ENCODE assay signal across 27 mouse cellular contexts in the genomic region with DNA sequence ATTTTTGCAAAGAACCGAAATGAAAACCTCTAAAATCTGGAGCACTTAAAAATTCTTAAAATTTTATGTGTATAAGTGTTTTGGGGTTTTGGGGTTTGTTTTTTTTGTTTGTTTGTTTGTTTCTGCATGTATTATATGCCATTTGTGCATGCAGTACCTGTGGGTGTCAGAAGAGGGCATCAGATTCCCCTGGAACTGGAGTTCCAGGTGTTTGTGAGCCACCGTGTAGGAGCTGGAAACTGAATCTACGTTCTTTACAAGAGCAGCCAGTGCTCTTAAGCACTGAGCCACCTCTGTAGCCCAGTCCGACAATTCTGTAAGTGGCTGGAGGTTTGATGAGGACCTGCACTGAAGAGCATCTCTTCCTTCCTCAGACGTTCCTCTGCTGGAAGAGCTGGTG. TPM values are rescaled to one million over a fixed set of nuclear protein-coding genes. Genes with fewer than 3 reads are reported as not detected.
DNase-seq lines count a peak whose midpoint lies in the region; ATAC-seq and TF ChIP-seq lines count a peak whose summit lies in the region.
"Had no signal": no experiment of that assay in that cellular context is flagged by ENCODE, and none has a peak within 500 bp of the region (broad histone marks: within the 10 kb centered on the region; RNA-seq: fewer than 3 reads in every experiment).

No protein-coding gene starts in this region.

- no peak overlapping the region for H3K27ac ChIP-seq in heart, adult 2 months
- no peak overlapping the region for H3K27ac ChIP-seq in lung, postnatal 0 days (ENCODE audit: low read length)
- H3K27ac ChIP-seq: embryonic facial prominence, embryonic 10.5 days; forebrain, embryonic 13.5 days; gastrocnemius, adult 2 months; heart, embryonic 13.5 days; hindbrain, embryonic 12.5 days had no signal

- H3K4me3 ChIP-seq in heart, adult 2 months, result no peak overlapping the region
- no peak overlapping the region for H3K4me3 ChIP-seq in lung, postnatal 0 days (ENCODE audit: low read depth, low read length)
- H3K4me3 ChIP-seq: embryonic facial prominence, embryonic 10.5 days; forebrain, embryonic 13.5 days; gastrocnemius, adult 2 months; heart, embryonic 13.5 days; hindbrain, embryonic 12.5 days had no signal

- H3K36me3 ChIP-seq in heart, adult 2 months (ENCODE audit: control insufficient read depth, insufficient read depth, low read length), result no peaks in the 10 kb centered on the region
- no peaks in the 10 kb centered on the region for H3K36me3 ChIP-seq in lung, postnatal 0 days (ENCODE audit: insufficient read depth, low read length)
- H3K36me3 ChIP-seq: embryonic facial prominence, embryonic 10.5 days; heart, embryonic 13.5 days; hindbrain, embryonic 12.5 days had no signal

- no peak for TF ChIP-seq POLR2A in heart, adult 2 months (IDR thresholded peaks at IDR 0.05; ENCODE audit: insufficient read depth, low read depth, low read length)

- DNase-seq in heart, adult 2 months, result no peak
- no peak for DNase-seq in heart, postnatal 14 days
- no peak for DNase-seq in lung, postnatal 0 days (ENCODE audit: low spot score)
- DNase-seq in lung, postnatal 14 days, result no peak
- DNase-seq in R1 (ENCODE audit: low read depth, low spot score), result peak; percentile 70
- DNase-seq in adrenal gland, postnatal 4 days (ENCODE audit: low spot score in 2 of 2), result no peak
- DNase-seq in urinary bladder, adult 2 months (ENCODE audit: low spot score), result no peak
- DNase-seq: adrenal gland, postnatal 14 days; B cell, adult 2 months; cerebellum, adult 18-20 months; cerebellum, postnatal 10 days; forebrain, postnatal 0 days; gastrocnemius, adult 2 months; gastrocnemius, postnatal 25 days; heart, postnatal 4 days had no signal

- H3K4me1 ChIP-seq in heart, adult 2 months (ENCODE audit: control insufficient read depth, insufficient read depth, low read length), result no peaks in the 10 kb centered on the region
- H3K4me1 ChIP-seq in lung, postnatal 0 days (ENCODE audit: insufficient read depth, low read depth, low read length), result no peaks in the 10 kb centered on the region
- H3K4me1 ChIP-seq: forebrain, embryonic 13.5 days; heart, embryonic 13.5 days; hindbrain, embryonic 12.5 days had no signal

- no peak for ATAC-seq in lung, postnatal 0 days
- ATAC-seq: activated CD4-positive, CD25-positive, alpha-beta regulatory T cell, adult 4 months; CD4-positive, CD25-positive, alpha-beta regulatory T cell, adult 4 months; forebrain, embryonic 13.5 days; forebrain, postnatal 0 days; hindbrain, embryonic 16.5 days; inflammation-experienced regulatory T-cells, adult 6 months had no signal

- intact Hi-C loops in heart, adult 2 months (cut with DNase I), result no loop called here
- intact Hi-C loops in heart, postnatal 14 days (cut with DNase I), result no loop called here

- H3K9me3 ChIP-seq in lung, postnatal 0 days (ENCODE audit: low read length), result no peaks in the 10 kb centered on the region
- H3K9me3 ChIP-seq: embryonic facial prominence, embryonic 10.5 days had no signal

- TF ChIP-seq CTCF in heart, adult 2 months (IDR thresholded peaks at IDR 0.05), result 0 out of 2 replicates have a peak, but pooled peaks have one; percentile 6
- TF ChIP-seq CTCF in lung, postnatal 0 days (IDR thresholded peaks at IDR 0.05), result peak; percentile 10; the same call in 1 of the 2 replicates

- no peak overlapping the region for H3K9ac ChIP-seq in heart, adult 2 months (ENCODE audit: low read depth, low read length)
- no peak overlapping the region for H3K9ac ChIP-seq in lung, postnatal 0 days (replicated peaks; ENCODE audit: low read depth)
- H3K9ac ChIP-seq: forebrain, embryonic 13.5 days; forebrain, postnatal 0 days; heart, embryonic 13.5 days; hindbrain, embryonic 12.5 days had no signal

- H3K27me3 ChIP-seq in heart, adult 2 months (ENCODE audit: control insufficient read depth, insufficient read depth, low read length), result no peaks in the 10 kb centered on the region
- H3K27me3 ChIP-seq in lung, postnatal 0 days (replicated peaks; ENCODE audit: insufficient read depth, low read length), result no peaks in the 10 kb centered on the region
- H3K27me3 ChIP-seq: forebrain, embryonic 13.5 days; hindbrain, embryonic 12.5 days had no signal

- no peak overlapping the region for H3K4me2 ChIP-seq in lung, postnatal 0 days (replicated peaks; ENCODE audit: low read depth, low read length)
- H3K4me2 ChIP-seq: forebrain, embryonic 13.5 days; heart, embryonic 13.5 days; hindbrain, embryonic 12.5 days had no signal

- 85% methylated on average over 5 of the region's 5 CpGs for WGBS in heart, adult 2 months
- WGBS in lung, postnatal 0 days, result 69% methylated on average over 5 of the region's 5 CpGs

- TF ChIP-seq EP300 in heart, adult 2 months (IDR thresholded peaks at IDR 0.05; ENCODE audit: insufficient read depth, low read depth, low read length), result no peak
- TF ChIP-seq EP300 in lung, postnatal 0 days (IDR thresholded peaks at IDR 0.05), result no peak

- no peaks in the 10 kb centered on the region for H3K79me2 ChIP-seq in heart, adult 2 months (replicated peaks; ENCODE audit: control insufficient read depth, insufficient read depth, low read length)

RNA-seq across cellular contexts. Expression of gene Izumo2, which starts 1.3 kb away (rescaled TPM):
- not detected for total RNA-seq in heart, adult 2 months (2021)
- not detected in 2 replicates for polyA plus RNA-seq in heart, adult 2 months (2012; rRNA removed)
- not detected for total RNA-seq in heart, postnatal 14 days (2021)
- polyA plus RNA-seq in lung, postnatal 0 days (2015; fragmentation: Nextera tagmentation; extraction: Ambion mirVana), result not detected in 2 replicates
- total RNA-seq in adrenal gland, postnatal 4 days (2021), result not detected
- polyA plus RNA-seq in urinary bladder, adult 2 months (2012; rRNA removed), result not detected in 2 replicates
- total RNA-seq: adrenal gland, adult 18-20 months; adrenal gland, postnatal 14 days; forebrain, postnatal 0 days; gastrocnemius, adult 2 months; gastrocnemius, postnatal 25 days; granulocyte monocyte progenitor cell, adult 5-6 weeks; heart, postnatal 4 days had no signal
- polyA plus RNA-seq: activated CD4-positive, CD25-positive, alpha-beta regulatory T cell, adult 4 months; CD4-positive, CD25-positive, alpha-beta regulatory T cell, adult 4 months; embryonic facial prominence, embryonic 10.5 days; embryonic facial prominence, embryonic 14.5 days; forebrain, embryonic 13.5 days; forebrain, postnatal 0 days; heart, embryonic 13.5 days; heart, postnatal 0 days; hindbrain, embryonic 12.5 days; hindbrain, embryonic 16.5 days; inflammation-experienced regulatory T-cells, adult 6 months had no signal

RNA-seq across cellular contexts. Expression of gene Vrk3, which starts 38.3 kb away (rescaled TPM):
- 10 to 100 TPM; 23.3 to 26.7 TPM for total RNA-seq in heart, adult 2 months (2021)
- polyA plus RNA-seq in heart, adult 2 months (2012; rRNA removed), result 36.3 and 41.3 TPM in 2 replicates
- total RNA-seq in heart, postnatal 14 days (2021), result 10 to 100 TPM; 25.4 to 28.1 TPM
- 45.1 and 48.3 TPM in 2 replicates for polyA plus RNA-seq in lung, postnatal 0 days (2015; fragmentation: Nextera tagmentation; extraction: Ambion mirVana)
- 10 to 100 TPM; 42.8 to 43.4 TPM for total RNA-seq in adrenal gland, postnatal 4 days (2021)
- 29.9 and 36.3 TPM in 2 replicates for polyA plus RNA-seq in urinary bladder, adult 2 months (2012; rRNA removed)

RNA-seq across cellular contexts. Expression of gene Myh14, which starts 39.2 kb away (rescaled TPM):
- total RNA-seq in heart, adult 2 months (2021), result 10 to 100 TPM; 79.4 to 96.6 TPM
- 23.1 and 24.8 TPM in 2 replicates for polyA plus RNA-seq in heart, adult 2 months (2012; rRNA removed)
- 10 to 100 TPM; 55.0 to 72.4 TPM for total RNA-seq in heart, postnatal 14 days (2021)
- 202 and 215 TPM in 2 replicates for polyA plus RNA-seq in lung, postnatal 0 days (2015; fragmentation: Nextera tagmentation; extraction: Ambion mirVana)
- 1 to 10 TPM; 7.0 to 8.2 TPM for total RNA-seq in adrenal gland, postnatal 4 days (2021)
- 8.7 and 16.9 TPM in 2 replicates for polyA plus RNA-seq in urinary bladder, adult 2 months (2012; rRNA removed)
- total RNA-seq: granulocyte monocyte progenitor cell, adult 5-6 weeks had no signal
- polyA plus RNA-seq: CD4-positive, CD25-positive, alpha-beta regulatory T cell, adult 4 months; inflammation-experienced regulatory T-cells, adult 6 months had no signal

RNA-seq across cellular contexts. Expression of gene Zfp473, which starts 41.0 kb away (rescaled TPM):
- not detected for total RNA-seq in heart, adult 2 months (2021)
- polyA plus RNA-seq in heart, adult 2 months (2012; rRNA removed), result 0.03 and 0.12 TPM in 2 replicates
- under 1 TPM; 0.14 to 0.15 TPM for total RNA-seq in heart, postnatal 14 days (2021)
- polyA plus RNA-seq in lung, postnatal 0 days (2015; fragmentation: Nextera tagmentation; extraction: Ambion mirVana), result 0.31 and 0.38 TPM in 2 replicates
- 1 to 10 TPM; 1.1 to 1.3 TPM for total RNA-seq in adrenal gland, postnatal 4 days (2021)
- 0.32 and 0.41 TPM in 2 replicates for polyA plus RNA-seq in urinary bladder, adult 2 months (2012; rRNA removed)

Comparison
In these comparisons a context has a peak if more than half of its experiments do, and no peak if none do; other contexts are left out.
1. RNA of gene Myh14, which starts 39.2 kb away (total RNA-seq): 79.4 to 96.6 TPM in heart, adult 2 months and 55.0 to 72.4 TPM in heart, postnatal 14 days; 7.0 to 8.2 TPM in adrenal gland, postnatal 4 days; every median in the first group is over 4 times any median in the second.